Mouse (Mus musculus) ES-Bruce4 (cell line): ENCODE measurements around the gene Zpld1.

Experiments
- CTCF ChIP-seq: IDR thresholded peaks from one replicate; pipeline ENCODE4 v1.8.1; 2011; ENCODE audit warnings: low read depth, low read length
- POLR2A ChIP-seq: IDR thresholded peaks from one replicate; pipeline ENCODE4 v1.8.1; 2011; ENCODE audit warnings: low read length; ENCODE audit not compliant: insufficient read depth

- TF ChIP-seq CTCF (no peak), POLR2A (no peak)
These were observed 36.8 kb downstream of the Zpld1 start for GRCm38 (mm10) chr16:55260862-55261574.
